Mouse (Mus musculus) G1E (cell line): ENCODE measurements around the gene Actb. TPM values are rescaled to one million over a fixed set of nuclear protein-coding genes. Genes with fewer than 3 reads are reported as not detected.
A peak's percentile ranks its signal among the peaks of the same experiment; 100 is the strongest.

Source experiments
- ATAC-seq: 2 replicates; pipeline ENCODE4 v1.8.0; 2016; ENCODE audit warnings: mild to moderate bottlenecking; ENCODE audit not compliant: insufficient number of reproducible peaks, poor library complexity, low FRiP score, severe bottlenecking; ENCODE audit errors: extremely low read depth
- DNase-seq: peaks from one replicate; pipeline ENCODE4 v3.0.0; 2012; ENCODE audit warnings: low spot score
- H3K27me3 ChIP-seq: 2 replicates; pipeline ENCODE4 v1.6.1; 2012; ENCODE audit warnings: mild to moderate bottlenecking, low read length, inconsistent platforms; ENCODE audit not compliant: insufficient read depth
- H3K36me3 ChIP-seq: replicated peaks from 2 replicates; pipeline ENCODE3; 2012; ENCODE audit warnings: mild to moderate bottlenecking, inconsistent platforms
- H3K4me1 ChIP-seq: 2 replicates; pipeline ENCODE4 v1.6.1; 2012; ENCODE audit warnings: low read depth, low read length, inconsistent platforms, mixed read lengths; ENCODE audit not compliant: insufficient read depth
- H3K4me3 ChIP-seq: 2 replicates; pipeline ENCODE4 v1.5.1; 2012; ENCODE audit warnings: low read depth, mild to moderate bottlenecking, inconsistent platforms, low read length, moderate library complexity, mixed read lengths
- H3K9me3 ChIP-seq: replicated peaks from 2 replicates; pipeline ENCODE4 v1.6.1; 2012; ENCODE audit warnings: inconsistent platforms
- CTCF ChIP-seq: IDR thresholded peaks from 2 replicates; pipeline ENCODE4 v1.5.1; 2012; ENCODE audit warnings: low read depth, low read length, inconsistent platforms, mixed read lengths
- GATA1 ChIP-seq: IDR thresholded peaks from 2 replicates; pipeline ENCODE4 v1.6.1; 2012; ENCODE audit warnings: borderline replicate concordance, low read length, inconsistent platforms, mixed read lengths
- GATA2 ChIP-seq: IDR thresholded peaks from 2 replicates; pipeline ENCODE4 v1.6.1; 2012; ENCODE audit warnings: low read depth, low read length, inconsistent platforms, borderline replicate concordance
- POLR2AphosphoS5 ChIP-seq: IDR thresholded peaks from 2 replicates; pipeline ENCODE4 v1.6.1; 2012; ENCODE audit warnings: low read depth, low read length, inconsistent platforms; ENCODE audit not compliant: insufficient replicate concordance
- TAL1 ChIP-seq: conservative IDR thresholded peaks from 2 replicates; pipeline ENCODE4 v1.6.1; 2012; ENCODE audit warnings: low read depth, low read length, inconsistent platforms, mixed read lengths
- polyA plus RNA-seq: library from polyadenylated mRNA; stranded (reverse); fragments of >175 nt; gene quantifications from 2 replicates; pipeline ENCODE4 v1.2.3, GENCODE M21; 2012
- total RNA-seq, 2 experiments: library from RNA; stranded (forward) in 1 of 2; stranded (reverse) in 1 of 2; fragments of 200-1000 nt in 1 of 2; fragments of >200 nt in 1 of 2; fragmentation: Nextera tagmentation in 1 of 2; gene quantifications; 2 replicates each; pipeline ENCODE4 v1.2.3; 2014 to 2017

Actb gene
- total and polyA plus RNA-seq, 3 experiments = 3,214 to 5,110 (median 4,919) TPM

DNA sequence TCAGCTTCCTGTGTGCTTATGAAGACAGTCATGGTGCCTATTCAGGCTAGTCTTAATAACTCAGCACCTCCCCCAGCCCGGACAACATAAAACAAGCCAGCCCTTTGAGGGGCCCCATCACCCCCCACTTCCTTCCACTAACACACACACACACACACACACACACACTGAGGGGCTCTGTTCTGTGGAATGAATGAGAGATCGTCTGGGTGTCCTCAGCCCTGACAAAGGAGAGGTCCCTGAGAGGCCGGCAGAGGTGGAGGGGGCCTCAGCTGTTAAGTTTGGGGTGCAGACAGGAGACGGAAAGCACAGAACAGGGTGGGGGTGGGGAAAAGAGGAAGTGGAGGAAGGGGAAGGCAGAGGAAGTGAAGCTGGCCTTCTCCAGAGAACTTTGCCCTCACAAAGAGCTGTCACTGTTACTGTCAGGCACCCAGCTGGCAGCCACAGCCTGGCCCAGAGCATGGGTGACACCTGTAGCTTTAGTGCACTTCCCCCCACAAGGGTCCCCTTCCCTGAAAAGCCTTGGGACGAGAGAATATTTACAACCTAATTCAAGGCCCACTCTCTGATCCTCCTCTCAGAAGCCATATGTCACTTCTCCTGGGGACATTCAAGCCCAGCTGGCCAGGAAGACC, 2.5 kb upstream of the Actb start:
- Histone ChIP-seq H3K4me3 (peak overlapping the region; percentile 100; the same call in 1 of the 2 replicates), H3K9me3 (no peaks in the 10 kb centered on the region)

DNA sequence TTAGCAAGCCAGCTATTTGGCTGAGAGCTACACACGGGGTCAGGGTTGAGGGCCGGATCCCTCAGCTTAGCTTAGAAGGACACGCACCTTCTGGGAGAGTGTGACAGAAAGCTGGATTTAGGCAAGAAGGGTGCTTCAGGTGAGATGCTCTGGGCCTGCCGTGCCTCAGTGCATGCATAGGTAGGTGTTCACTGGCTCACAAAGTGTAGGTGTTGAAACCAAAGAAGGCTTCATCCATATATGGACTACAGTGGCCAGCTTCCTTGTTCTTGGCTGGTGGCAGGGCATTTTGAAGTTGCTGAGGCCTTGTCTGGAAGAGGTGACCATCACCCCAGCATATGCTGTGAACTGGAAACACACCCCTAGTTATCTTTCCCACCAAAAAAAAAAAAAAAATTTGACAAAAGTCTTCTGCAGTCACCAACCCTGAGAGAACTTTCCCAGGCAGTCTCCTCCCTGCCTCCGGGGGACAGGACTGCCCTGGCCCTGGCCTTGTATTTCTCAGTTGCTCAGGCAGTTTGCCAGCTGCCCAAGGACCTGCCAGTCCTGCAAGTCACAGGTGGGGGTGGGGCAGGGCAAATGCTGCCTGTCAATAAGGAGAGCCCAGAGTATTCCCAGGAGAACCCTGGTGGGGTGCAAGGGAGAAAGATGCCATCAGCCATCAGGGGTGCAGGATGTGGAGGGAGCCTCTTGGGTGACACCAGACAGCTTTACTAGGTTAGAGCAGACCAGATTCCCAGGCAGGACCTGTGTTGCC, 1.4 kb upstream of the Actb start:
- H3K27me3 ChIP-seq = no peaks in the 10 kb centered on the region
- DNase-seq (no peak), ATAC-seq (no peak)
- peaks cover 73% of the 10 kb centered on the region for H3K4me1 ChIP-seq
- TF ChIP-seq TAL1 (no peak), CTCF (no peak)
- H3K9me3 ChIP-seq = no peaks in the 10 kb centered on the region
- H3K36me3 ChIP-seq = peaks cover 28% of the 10 kb centered on the region
- peak overlapping the region; percentile 100; the same call in 1 of the 2 replicates for H3K4me3 ChIP-seq

More for the DNA sequence above, 2.5 kb upstream of the Actb start:
- peak; percentile 50 for ATAC-seq
- Histone ChIP-seq H3K36me3 (peaks cover 20% of the 10 kb centered on the region), H3K27me3 (no peaks in the 10 kb centered on the region), H3K4me1 (peaks cover 71% of the 10 kb centered on the region)
- no peak for TF ChIP-seq GATA1
- TF ChIP-seq CTCF = no peak
- no peak for TF ChIP-seq GATA2
- TF ChIP-seq TAL1 = no peak
- no peak for TF ChIP-seq POLR2AphosphoS5
- peak; percentile 76 for DNase-seq

GRCm38 (mm10) chr5:142907048-142907802, 671 bp upstream of the Actb start:
- DNase-seq (no peak), ATAC-seq (no peak)
- Histone ChIP-seq H3K27me3 (no peaks in the 10 kb centered on the region), H3K4me3 (peak overlapping the region; percentile 100), H3K9me3 (no peaks in the 10 kb centered on the region), H3K36me3 (peaks cover 35% of the 10 kb centered on the region), H3K4me1 (peaks cover 73% of the 10 kb centered on the region)
- no peak for TF ChIP-seq GATA2
- TF ChIP-seq TAL1 = no peak
- no peak for TF ChIP-seq GATA1
- no peak for TF ChIP-seq POLR2AphosphoS5

DNA sequence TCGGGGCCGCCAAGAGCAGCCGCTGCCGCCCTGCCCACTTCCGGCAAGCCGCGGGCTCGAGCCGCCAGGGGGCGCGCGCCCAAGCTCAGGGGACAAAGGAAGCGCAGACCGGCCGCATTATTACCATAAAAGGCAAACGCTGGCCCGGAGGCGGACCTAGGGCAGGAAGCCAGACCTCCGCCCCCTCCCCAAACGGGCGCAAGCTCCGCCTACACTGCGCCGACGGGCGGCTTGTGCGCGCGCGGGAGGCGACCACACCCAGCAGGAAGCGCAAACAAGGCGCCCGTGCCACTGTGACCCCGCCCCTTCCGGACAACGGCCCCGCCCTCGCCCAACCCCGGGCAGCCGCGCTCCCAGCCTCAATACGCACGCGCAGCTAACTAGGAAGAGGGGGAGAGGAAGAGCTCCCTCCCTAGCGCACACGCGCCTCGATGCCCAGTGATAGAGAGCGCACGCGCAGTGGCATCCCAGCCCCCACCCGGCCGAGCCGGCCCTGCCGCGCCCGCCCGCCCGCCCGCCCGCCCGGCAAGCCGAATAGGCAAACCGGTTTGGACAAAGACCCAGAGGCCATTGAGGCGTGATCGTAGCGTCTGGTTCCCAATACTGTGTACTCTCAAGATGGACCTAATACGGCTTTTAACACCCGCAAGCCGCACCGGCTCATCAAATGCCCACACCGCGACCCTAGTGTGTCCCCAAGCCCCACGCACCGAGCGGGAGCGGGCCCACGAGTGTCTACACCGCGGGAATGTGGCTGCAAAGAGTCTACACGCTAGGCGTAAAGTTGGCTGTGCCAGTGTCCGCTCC, 626 bp downstream of the Actb start:
- Histone ChIP-seq H3K9me3 (no peaks in the 10 kb centered on the region), H3K27me3 (no peaks in the 10 kb centered on the region), H3K4me3 (peak overlapping the region; percentile 100), H3K4me1 (peaks cover 70% of the 10 kb centered on the region), H3K36me3 (peaks cover 48% of the 10 kb centered on the region)
- TF ChIP-seq GATA2 = no peak
- TF ChIP-seq GATA1 = no peak
- TF ChIP-seq POLR2AphosphoS5 = peak; percentile 99
- TF ChIP-seq TAL1 = no peak
- peak; percentile 62 for TF ChIP-seq CTCF
- ATAC-seq (peak; percentile 38), DNase-seq (peak; percentile 86)

- peaks cover 70% of the 10 kb centered on the region for H3K4me1 ChIP-seq
- DNase-seq (no peak), ATAC-seq (no peak)
- H3K27me3 ChIP-seq = no peaks in the 10 kb centered on the region
- H3K9me3 ChIP-seq = no peaks in the 10 kb centered on the region
- peaks cover 55% of the 10 kb centered on the region for H3K36me3 ChIP-seq
- no peak for TF ChIP-seq GATA2
- TF ChIP-seq POLR2AphosphoS5 = peak; percentile 84; the same call in 1 of the 2 replicates
- peak overlapping the region; percentile 100 for H3K4me3 ChIP-seq
These were observed 1.4 kb downstream of the Actb start for GRCm38 (mm10) chr5:142905038-142905695.
